Mouse (Mus musculus): ENCODE data around the gene Adprm.
"Not testable (repeated sequence)": the region's sequence is repeated elsewhere in the genome, so short reads cannot be mapped to it uniquely, and the experiment has no call there.

Adprm gene

GRCm38 (mm10) chr11:67023191-67023590 lies 29.2 kb downstream of the Adprm start:
- not testable (repeated sequence) for DNase-seq (ENCODE audit: low spot score in 2 of 2)

DNA sequence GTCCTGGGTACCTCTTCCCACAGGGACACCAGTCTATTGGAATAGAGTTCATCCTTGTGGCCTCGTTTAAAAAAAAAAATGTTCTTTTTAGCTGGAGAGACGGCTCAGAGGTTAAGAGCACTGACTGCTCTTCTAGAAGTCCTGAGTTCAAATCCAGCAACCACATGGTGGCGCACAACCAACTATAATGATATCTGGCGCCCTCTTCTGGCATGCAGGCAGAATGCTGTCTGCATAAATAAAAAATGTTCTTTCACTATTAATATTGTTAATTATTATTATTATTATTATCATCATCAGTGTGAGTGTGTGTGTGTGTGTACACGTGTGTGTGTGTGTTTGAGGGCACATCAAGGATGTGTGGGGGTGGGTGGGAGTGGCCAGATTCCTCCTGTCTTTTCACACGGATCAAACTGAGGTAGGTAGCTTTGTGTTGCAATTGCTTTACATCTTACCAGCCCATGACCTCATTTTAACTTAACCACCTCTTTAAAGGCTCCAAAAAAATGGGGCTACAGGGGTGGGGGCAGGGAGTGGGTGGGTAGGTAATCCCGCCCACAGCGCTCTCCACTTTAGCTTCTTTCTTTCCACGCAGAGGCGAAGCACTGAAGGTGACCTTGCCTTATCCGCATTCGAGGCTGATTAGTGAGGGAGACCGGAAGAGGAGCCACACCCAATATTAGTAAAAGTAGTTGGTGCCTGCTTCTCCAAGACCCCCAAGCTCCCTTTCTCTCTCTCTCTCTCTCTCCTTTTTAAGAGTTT lies 29.9 kb downstream of the Adprm start:
- no peak for DNase-seq (ENCODE audit: low spot score in 2 of 2)

DNA sequence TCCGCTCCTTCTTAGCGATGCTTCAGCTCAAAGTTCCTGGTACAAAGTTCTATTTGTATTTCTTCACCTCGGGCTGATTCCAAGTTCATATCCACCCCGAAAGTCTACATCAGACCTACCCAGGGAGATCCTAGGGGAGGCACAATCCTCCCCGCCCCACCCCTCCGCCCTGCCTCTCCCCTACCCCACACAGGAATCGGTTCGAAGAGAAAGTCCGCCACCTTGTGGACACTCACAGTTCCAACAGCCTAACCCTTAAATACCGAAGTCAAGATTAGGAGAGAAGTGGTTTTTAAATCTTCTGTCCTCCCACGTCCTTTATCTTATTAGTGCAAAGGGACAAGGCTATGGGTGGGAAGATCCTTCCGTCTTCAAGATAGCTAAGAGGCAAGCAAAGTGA lies 31.4 kb downstream of the Adprm start:
- DNase-seq (ENCODE audit: low spot score in 2 of 2): peak; percentile 21 to 33

DNA sequence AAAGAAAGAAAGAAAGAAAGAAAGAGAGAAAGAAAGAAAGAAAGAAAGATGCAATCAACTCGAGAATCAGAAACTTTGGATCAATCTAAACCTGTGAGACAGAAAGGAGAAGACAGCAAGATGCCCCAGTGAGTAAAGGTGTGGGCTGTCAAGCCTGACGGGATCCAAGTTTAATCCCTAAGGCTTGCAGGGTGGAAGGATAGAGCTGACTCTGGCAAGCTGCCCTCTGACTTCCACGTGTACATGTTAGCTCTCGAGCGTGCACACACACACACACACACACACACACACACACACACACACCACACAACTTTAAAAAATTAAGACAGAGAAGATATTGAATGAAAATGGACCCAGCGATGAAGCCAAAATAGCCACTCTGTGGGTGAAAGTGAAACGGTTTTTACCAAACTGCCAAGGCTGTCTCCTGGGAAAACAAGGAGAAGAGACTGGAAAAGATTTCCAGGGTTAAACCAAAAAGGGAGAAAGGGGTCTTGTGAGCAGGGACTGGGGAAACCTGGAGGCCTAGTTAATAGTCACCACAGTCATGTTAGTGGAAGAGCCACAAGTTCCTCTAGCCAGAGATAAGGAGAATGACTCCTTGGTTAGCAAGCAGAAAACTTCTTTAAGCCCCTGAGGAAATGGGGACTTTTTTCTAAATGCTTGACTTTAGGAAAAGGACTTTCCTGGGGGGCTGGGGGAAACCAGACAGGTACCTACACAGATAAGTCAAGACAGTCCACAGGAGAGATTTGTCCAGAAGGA lies 32.5 kb downstream of the Adprm start:
- DNase-seq (ENCODE audit: low spot score in 2 of 2): no peak

GRCm38 (mm10) chr11:67017801-67018591 lies 34.4 kb downstream of the Adprm start:
- no peak for DNase-seq (ENCODE audit: low spot score in 2 of 2)

GRCm38 (mm10) chr11:67011635-67012034 lies 40.8 kb downstream of the Adprm start:
- DNase-seq (ENCODE audit: low spot score in 2 of 2): no peak

- DNase-seq (ENCODE audit: low spot score in 2 of 2): no peak
Observed at GRCm38 (mm10) chr11:67010430-67010829, 42.0 kb downstream of the Adprm start.

DNA sequence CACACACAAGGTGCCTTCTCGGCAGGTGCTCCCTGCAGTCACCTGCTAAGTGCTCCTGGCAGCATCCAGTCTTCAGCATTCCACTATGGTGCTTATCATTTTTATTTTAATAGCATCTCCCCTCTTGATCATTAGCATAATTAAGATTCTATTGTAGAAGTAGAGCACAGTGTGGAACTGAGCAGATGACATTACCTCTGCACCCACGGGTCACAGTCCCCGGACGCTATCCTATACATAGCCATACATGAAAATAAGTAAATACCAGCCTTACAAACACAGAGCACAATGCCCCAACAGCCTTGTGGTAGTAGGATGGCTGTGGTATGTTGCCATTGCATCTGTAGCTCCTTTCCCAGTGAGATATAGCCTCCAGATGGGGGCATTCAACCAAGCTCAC lies 43.9 kb downstream of the Adprm start:
- DNase-seq (ENCODE audit: low spot score in 2 of 2): no peak

GRCm38 (mm10) chr11:67007961-67008360 lies 44.4 kb downstream of the Adprm start:
- no peak for DNase-seq (ENCODE audit: low spot score in 2 of 2)

DNA sequence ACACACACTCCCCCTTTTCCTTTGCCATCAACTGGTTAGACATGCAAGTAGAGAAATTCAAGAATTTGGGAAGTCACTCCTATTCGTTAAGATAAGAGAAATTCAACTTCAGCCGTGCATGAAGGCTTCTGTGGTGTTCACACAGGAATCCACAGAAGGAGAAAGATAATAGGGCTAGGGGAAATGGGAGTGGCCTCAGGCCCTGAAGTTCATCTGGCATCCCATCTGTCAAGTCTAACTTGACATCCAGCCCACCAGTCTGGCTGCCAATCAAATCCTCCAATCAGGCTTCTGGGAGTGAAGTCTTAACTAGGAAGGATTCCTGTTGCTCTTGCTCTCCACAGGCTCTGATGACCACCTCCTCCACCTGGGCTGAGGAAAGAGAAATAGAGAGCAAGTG lies 49.5 kb downstream of the Adprm start:
- no peak for DNase-seq (ENCODE audit: low spot score in 2 of 2)

GRCm38 (mm10) chr11:67001717-67002116 lies 50.7 kb downstream of the Adprm start:
- no peak for DNase-seq (ENCODE audit: low spot score in 2 of 2)

DNA sequence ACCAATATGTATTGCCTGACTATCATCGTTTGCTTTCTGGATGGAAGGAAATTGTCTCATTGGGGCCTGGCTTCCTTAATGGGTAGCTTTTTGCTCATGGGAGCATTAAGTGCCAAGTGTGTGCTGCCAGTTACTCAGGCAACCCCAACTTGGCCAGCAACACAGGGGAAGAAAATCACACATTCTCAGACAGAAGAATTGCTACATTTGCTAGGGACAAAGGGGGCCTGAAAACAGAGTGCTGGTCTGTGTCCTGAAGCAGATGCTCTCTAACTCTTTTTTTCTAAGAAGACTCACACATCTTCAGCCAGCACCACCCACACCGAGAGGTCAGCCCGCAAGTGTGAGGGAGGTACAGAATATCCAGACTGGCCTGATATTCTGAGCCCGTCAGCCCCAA lies 51.7 kb downstream of the Adprm start:
- DNase-seq (ENCODE audit: low spot score in 2 of 2): no peak

- DNase-seq (ENCODE audit: low spot score in 2 of 2): no peak
Observed at GRCm38 (mm10) chr11:66998467-66999403, 53.7 kb downstream of the Adprm start.

- no peak for DNase-seq (ENCODE audit: low spot score in 2 of 2)
Observed at GRCm38 (mm10) chr11:66996446-66996845, 55.9 kb downstream of the Adprm start.

GRCm38 (mm10) chr11:66993674-66994073 lies 58.7 kb downstream of the Adprm start:
- DNase-seq (ENCODE audit: low spot score in 2 of 2): no peak

DNA sequence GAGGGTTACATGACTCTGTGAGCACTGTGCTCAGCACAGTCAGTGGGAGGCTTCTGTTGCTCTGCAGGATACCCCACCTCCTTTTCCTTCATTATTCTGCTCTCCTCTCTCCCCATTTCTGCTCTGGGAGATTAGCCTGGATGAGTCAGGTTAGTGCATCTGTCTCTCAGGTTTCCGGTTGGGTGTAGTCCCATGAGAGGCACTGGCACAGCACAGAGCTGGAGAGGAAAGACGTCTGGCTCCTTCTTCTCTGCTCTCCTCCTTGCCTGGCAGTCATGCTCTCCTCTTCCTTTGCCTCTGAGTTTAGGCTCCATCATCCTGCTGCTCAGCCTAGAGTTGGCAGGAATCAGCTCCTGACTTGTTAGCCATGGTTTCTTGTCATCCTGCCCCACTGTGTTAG lies 60.2 kb downstream of the Adprm start:
- DNase-seq (ENCODE audit: low spot score in 2 of 2): no peak

Measured in spleen, postnatal 36 days (tissue).